Mouse (Mus musculus) kidney, postnatal 36 days (tissue): ENCODE data around the gene Gm27179.
"Not testable (repeated sequence)": the region's sequence is repeated elsewhere in the genome, so short reads cannot be mapped to it uniquely, and the experiment has no call there.

Source experiments
- DNase-seq, 2 experiments: peaks; one replicate each; pipeline ENCODE4 v3.0.0; 2021 to 2022; ENCODE audit warnings: mixed read lengths in 2 of 2

Gene Gm27179

DNA sequence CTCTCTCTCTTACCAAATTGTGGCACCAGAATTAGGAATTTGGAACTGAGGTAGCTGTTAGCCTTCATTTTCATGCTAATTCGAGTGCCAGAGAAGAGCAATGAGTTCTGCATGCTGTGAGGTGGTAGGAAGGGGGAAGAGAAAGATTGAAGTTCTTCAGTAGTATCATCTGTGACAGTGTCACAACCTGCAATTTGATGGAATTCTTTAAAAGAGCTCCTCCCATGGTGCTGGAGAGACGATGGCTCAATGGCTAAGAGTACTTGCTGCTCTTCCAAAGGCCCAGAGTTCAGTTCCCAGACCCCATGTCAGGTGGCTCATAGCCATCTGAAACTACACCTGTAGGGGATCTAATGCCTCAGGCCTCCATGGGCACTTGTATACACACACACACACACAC lies at the start of gene Gm27179:
Gene Gm27179, minus strand, starts transcription at position 101 of the 400 bp plus-strand sequence.
- DNase-seq: not testable (repeated sequence)

DNA sequence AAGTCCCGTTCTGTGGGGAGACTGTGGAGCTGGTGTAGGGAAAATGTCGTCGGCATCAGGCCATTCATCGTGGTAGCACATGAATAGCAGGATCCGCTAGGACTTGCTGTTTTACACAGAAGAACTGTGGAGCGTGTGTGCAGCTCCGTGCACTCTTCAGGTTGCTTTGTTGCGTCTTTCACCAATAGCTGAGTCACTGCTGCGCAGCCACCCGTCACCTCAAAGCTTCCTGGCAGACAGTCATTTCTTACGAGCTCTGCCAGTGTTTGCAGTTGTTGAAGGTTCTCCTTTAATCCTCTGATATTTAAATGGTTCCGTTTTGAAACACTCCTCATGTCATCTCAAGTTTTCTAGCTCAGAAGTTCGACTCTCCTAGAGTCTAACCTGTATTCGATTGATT lies 45.2 kb upstream of the Gm27179 start:
- DNase-seq: not testable (repeated sequence)

DNA sequence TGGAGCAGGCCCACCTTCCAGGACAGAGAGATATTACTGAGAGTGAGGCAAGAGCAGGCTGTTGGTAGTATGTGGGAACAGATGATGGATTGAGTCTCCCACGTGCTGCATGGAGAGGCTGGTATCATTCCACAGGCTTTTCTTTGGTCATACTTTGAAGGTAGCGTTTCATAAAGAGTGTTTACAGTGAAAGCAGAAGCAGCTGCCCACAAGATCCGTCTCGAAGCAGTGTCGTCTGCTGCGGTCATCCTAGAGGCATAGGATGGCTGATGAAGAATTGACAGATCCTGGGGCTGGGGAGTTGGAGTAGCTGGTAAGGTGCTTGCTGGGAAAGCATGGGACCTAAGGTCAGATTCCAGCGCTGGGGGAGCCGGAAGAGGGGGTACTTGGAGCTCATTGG lies 44.5 kb upstream of the Gm27179 start:
- not testable (repeated sequence) for DNase-seq

DNA sequence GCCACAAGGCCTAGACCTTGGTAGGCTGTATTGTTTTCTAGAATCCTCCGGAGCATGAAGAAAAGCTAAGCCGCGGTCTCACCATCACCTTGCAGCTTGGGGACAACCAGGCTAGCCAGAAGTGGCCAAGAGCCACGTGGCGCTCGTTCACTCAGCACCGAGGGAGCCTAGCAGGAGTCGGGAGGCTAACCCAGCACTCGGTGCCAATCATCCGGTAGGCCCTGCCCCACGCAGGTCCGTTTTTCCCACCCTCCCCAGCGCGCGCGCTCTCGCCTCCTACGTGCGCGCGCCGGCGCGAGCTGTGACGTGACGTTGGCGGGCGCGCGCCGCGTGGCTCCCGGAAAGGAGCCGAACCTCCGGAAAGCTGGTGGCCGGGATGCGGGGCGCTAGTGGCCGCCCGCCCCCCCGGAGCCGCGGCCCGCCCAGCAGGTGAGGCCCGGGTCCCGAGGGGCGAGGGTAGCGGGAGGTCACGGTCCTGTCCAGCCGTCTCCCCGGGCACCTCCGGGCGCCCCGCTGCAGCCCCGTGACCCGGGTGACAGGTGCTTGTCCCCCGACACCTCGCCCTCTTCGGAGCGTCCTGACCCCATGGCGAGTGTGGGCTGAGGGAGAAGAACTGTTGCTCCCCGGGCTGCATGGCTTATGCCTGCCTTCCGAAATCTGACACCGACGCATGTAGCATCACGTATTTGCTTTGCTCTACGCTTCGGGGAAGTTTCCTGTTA lies 42.9 kb upstream of the Gm27179 start, which contains the start of gene Entpd4b:
Gene Entpd4b, plus strand, starts transcription at position 315 of the 722 bp plus-strand sequence.
- DNase-seq: not testable (repeated sequence)

DNA sequence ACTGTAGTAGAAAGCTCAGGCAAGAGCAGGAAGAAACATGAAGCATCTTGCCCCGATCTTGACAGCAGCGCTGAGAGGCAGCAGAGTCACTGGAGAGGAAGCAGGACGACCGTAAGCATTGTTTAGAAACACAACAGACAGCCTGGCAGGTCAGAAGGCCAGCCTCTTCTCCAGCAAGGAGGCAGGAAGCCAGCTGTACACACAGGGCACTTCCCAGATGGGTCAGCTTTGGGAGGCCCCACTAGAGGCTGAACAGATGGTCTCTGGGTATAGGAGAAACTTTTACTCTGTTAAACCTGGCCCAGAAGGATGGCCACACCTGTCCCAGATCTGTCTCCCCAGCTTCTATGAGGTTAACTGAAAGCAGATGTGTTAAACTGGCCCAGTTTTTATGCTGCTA lies 35.0 kb upstream of the Gm27179 start:
- DNase-seq: not testable (repeated sequence)

DNA sequence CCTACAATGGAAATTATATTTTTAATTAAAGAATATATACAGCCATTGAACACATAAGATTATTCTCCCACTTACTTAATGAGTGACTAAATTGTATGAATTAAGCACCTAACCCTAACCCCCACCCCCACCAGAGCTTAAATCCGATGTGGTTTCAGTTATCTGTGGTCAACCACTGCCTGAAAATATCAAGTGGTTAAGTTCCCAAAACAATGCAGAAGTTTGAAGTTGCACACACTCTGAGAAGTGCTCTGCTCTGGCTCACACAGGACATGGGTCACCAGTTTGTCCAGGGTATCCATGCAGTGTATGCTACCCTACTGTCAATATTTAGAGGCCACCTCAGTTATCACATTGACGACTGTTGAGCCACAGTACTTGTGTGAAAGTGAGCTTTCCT lies 32.7 kb upstream of the Gm27179 start:
- not testable (repeated sequence) for DNase-seq

DNA sequence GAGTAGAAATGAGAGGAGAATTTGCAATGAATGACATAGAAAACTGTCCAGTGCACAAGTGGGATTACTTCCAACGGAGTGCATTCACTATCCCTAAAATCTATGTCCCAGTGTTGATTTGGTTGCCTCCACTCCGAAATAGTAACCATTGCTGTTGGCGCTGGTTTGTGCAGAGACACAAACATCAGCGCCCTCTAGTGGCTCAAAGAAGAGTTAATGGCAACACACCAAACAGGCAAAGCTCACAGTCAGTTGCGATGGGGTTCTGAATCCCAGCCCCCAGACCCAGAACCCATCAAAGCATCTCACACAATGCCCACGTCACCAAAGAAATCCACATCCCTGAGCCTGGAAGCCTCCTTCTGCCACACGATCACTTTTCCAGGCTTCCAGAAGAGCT lies 31.7 kb upstream of the Gm27179 start:
- not testable (repeated sequence) for DNase-seq

DNA sequence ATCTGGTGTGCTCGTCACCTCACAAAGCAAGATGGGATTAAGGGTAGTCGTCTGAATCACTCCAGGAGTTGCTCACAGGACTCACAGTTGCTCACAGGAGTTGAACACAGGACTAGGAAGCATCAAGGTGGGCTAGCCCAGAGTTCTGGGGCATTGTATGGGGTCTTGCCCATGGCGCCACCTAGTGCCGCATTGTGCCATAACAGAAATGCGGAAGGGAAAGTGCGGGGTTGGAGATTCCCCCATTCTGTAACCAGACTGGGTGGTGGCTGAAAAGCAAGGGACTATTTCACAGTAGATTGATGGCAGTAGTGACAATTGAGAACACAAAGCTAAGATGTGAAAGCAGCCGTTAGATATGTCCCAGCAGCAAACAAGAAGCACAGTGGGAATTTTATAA lies 30.3 kb upstream of the Gm27179 start:
- not testable (repeated sequence) for DNase-seq

DNA sequence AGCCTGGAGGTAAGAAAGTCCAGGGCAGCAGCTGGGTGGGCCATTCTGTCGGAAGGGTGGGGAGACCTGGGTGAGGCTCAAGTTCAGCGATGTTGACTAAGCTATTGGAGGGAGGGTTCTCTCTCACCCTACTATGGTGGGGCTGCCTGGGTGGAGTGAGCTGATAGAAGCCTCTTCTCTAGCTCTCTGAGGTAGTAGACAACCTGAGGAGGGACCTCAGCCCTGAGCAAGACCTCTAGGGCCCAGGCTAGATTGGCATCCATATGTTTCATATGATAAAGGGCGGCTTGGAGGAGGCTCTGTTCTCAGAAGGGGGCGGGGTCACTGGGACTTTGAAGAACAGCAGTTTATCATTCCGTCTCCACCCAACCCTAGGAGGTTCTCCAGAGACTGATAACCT lies 27.8 kb upstream of the Gm27179 start:
- not testable (repeated sequence) for DNase-seq

DNA sequence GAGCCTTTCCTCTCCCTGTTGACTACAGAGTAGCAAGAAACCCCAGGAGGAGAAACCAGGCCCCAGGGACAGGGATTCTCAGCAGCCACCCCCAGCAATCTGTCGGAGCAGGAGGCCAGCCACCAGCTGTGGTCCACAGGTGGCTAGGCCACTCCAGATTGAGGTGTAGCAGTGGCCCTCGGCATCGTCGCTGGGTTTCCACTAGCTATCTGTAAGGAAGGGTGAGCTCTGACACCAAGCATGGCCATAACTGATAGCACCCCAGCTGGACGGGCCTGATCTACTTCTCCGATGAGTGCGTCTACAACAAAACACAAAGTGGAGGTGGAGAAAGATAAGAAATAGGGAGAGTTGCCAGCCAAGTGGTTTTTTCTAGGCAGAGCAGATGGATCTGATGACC lies 24.2 kb upstream of the Gm27179 start:
- DNase-seq: not testable (repeated sequence)

DNA sequence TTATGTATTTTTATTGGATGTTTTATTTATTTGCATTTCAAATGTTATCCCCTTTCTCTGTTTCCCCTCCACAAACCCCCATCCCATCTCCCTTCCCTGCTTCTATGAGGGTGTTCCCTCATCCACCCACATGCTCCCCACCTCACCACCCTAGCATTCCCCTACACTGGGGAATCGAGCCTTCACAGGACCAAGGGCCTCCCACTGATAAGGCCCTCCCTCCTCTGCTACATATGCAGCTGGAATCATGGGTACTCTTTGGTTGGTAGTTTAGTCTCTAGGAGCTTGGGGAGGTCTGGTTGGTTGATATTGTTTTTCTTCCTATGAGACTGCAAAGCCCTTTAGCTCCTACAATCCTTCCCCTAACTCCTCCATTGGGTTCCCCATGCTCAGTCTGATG lies 13.9 kb upstream of the Gm27179 start:
- not testable (repeated sequence) for DNase-seq

DNA sequence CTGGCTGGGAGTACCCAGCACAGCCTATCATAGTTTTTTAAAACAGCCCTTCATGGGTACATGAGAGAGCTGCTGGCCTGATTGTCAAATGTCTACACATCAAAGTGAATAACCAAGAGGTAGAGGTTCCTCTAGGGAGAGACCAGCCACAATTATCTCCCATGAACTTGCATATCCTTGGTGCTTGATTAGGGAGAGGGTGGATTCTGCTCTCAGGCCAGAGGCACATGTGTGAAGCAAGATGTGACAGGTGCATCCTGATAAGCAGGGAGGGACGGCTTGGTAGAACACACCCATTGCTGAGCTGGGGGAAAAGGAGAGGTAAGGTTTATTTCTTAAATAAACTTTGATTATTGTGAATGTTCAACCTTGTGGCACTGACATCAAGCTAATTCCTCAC lies 10.7 kb upstream of the Gm27179 start:
- not testable (repeated sequence) for DNase-seq

DNA sequence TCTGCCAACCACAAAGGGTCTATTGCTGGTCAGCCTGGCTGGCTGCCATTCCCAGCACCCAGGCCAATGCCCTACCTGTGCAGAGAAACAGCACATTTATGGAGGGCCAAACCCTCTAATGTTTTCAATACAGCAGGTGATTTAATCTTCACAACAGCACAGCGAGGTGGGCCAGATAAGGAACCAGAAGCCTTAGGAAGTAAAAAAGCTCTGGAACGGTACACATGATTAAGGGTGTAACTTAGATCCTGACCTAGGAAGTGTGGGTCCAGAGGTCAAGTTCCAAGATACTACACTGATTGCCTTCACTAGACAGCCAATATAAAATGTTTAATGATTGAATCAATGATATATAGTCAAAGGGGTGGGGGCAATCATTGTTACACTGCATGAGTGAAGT lies 8.5 kb upstream of the Gm27179 start:
- DNase-seq: not testable (repeated sequence)

DNA sequence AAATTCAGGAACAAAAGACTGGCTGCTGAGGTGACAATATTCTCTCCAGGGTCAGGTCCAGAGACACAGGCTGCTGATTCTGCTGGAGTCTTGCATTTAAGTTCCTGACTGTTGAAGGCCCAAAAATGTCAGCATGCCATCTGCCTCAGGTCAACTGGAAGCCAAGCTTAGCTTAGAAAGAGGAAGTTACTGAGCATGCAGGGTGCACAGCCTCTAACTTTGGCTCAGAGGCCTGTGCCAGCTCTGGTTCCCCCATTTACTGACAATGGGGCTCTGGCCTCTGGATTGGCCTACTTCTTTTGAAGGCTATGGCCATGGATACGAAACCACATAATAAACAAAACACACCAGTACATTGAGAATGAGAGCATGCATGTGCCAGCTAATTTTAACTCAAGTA lies 5.3 kb downstream of the Gm27179 start:
- DNase-seq: not testable (repeated sequence)

DNA sequence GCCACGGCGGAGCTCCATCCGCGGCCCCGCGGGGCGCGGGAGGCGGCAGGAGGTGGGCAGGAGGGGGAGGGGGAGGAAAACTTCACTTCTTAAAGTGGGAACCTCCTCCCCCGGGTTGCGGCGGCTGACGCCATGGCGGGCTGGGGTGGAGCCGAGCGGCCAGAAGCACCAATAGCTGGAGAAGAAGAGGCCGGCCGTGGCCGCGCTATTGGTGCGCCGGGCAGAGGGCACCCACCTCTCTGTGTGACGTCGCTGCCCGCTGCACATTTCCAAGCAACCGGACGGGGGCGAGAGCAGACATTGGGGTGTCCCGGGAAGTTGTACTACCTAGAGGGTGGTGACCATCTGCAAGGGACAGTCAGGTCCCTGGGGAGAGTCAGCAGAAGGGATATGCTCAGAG lies 9.2 kb downstream of the Gm27179 start, which contains the start of gene Gm16867:
Gene Gm16867, minus strand, starts transcription at position 189 of the 400 bp plus-strand sequence.
- DNase-seq: not testable (repeated sequence)

DNA sequence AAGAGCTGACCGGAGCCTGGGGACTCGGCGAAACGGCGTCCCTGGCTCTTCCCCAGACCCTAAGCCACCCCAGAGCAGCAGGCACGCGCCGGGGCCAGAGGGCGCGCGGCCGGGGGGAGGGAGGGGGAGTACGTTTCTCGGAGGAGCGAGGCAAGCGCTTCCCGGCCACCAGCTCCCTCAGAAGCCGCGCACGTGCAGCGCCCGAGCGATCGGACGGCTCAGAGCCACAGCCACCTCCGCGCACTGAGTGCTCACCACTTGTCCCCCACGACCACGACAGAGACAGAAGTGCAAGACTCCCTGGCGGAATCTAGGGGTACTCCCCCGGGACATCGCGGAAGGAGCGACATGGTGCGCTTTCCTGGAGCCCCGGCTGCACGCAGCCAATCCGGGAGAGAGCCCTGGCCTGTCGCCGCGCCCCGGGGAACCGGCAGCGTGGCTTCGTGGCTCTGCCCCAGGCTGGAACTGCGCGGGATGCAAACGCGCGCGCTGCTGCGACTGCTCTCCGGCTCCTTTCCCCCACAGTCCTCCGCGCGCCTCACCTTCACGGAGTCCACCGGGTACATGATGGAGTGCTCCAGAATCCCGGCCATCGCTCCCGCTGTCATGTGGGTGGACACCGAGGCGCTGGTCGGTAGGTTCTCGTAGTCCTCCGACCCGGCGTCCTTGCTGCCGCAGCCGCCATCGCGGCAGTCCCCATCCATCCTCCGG lies 9.8 kb downstream of the Gm27179 start:
- not testable (repeated sequence) for DNase-seq

DNA sequence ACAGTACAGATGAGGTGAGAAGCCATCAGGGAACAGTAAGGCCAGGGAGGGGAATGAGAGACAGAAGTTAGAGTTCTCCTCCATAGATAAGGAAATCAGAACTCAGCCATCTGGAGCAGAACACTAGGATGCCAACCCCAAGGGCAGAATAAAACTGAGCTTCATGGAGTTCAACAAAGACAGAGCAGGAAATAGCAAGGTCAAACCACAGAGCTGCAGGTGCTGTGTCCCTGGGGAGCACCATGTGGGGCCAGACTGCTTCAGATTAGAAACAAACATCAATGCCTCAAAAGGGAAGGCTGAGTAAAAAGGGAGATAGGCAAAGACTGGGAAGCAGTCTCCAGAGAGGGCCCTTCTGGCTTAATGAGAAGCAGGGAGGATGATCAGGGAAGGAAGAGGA lies 16.1 kb downstream of the Gm27179 start:
- DNase-seq: not testable (repeated sequence)

DNA sequence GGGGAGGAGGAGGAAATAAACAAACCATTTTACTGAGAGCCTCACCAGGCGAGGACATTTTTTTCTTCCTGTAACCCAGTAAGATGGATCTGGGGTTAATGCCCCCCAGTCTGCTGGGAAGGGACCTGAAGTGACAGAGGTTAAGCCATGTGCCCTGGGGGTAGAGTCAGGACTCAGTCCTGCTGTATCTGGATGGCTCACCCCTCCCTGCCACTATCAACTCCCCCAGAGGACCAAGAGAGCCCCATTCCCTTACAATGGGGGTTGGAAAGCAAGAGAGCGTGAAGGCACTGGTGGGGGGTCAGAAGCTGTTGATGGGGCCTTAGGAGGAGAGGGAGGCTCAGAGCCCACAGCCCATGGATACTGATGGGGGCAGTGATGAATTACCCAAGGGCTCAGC lies 17.4 kb downstream of the Gm27179 start:
- DNase-seq: not testable (repeated sequence)

DNA sequence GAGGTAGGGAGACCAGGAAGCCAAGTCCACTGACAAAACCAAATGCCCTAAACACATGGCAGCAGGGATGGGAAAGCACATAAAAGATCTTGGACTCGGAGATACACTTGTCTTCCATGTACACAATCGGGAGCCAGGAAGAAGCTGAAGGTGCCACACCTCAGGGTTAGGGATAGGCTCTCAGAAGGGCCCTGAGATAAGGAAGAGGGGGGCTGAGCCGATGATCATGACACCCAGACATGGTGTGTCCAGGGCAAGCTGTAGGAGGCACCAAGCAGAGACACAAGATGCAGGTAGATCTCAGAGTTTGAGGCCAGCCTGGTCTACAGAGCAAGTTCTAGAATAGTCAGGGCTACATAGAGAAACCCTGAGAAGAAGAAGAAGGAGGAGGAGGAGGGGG lies 17.8 kb downstream of the Gm27179 start:
- DNase-seq: not testable (repeated sequence)

DNA sequence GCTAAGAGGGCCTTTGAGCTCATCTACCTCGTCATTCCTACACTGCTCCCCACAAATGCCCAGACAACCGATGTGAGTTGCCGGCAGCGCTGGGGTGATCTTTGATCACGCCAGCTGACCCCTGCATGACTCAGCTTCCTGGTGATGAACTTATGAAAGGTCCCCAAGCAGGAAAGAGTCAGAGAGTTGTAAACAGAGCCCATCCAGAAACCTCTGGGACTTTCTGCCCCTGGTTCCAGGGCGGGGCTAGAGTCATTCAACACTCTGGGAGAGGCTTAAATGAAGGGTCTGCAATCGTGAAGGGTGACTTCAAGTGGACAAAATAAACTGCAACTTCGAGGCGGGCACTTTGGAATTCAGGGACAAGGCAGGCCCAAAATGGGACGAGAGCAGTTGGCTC lies 24.3 kb downstream of the Gm27179 start:
- DNase-seq: not testable (repeated sequence)

DNA sequence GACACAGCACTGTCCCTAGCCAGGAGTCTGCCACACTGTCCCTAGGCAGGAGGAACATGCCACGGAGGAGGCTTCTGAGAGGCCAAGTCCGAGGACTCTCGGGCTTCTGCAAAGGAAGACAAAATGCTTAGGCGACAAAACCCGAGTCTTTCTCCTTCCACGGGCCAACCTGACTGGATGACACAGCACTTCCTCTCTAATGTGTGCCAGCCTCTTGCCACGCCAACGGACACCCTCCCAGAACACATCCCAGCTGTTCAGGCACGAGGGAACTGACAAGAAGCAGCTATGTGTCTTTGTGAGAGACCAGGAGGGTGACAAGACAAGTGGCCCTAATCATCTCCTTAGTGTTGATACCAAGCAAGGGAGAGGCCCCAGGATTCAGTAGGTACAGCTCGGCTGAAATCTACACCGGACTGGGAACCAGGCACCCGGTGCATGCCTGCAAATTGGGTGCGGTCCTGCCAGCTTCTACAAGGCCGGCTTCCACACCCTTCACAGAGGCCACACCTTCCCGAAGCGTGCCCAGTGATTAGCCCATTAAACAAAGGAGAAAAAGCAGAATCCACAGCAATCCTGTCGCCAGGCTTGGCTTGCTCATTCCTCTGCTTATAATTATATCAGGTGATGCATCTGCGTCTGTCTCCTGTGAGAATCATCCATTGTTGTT lies 26.7 kb downstream of the Gm27179 start:
- not testable (repeated sequence) for DNase-seq

DNA sequence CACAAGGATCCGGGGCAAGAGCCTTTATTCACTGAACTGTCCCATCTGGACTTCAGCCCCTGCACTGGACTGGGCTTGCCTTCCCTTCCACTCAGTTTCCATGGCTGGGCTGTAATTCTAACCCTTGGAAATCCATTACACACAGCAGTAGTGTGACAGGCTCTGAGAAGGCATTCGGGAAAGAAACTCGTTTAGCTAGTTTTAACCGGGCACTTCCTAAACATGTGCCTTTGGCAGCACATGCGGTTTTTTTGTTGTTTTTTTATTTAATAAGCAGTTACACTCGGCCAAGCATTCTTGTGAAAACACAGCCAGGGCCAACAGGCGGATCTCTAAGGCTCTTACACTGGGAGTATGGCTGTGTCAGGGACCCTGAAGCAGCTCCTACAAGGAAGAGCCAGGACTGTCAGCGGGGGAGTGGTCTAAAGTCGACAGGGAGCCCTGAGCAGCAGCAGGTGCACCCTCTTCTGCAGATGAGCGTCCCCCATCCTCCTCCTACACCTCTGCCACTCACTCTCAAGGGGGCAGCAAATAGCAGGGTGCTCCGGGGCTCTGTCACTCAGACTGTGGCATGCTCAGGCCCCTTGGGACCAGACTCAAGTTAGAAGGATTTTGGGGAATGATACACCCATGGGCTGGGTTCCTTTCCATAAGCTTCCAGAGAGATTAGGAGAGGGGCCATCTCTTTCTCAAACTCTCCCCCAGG lies 38.3 kb downstream of the Gm27179 start:
- DNase-seq: not testable (repeated sequence)

DNA sequence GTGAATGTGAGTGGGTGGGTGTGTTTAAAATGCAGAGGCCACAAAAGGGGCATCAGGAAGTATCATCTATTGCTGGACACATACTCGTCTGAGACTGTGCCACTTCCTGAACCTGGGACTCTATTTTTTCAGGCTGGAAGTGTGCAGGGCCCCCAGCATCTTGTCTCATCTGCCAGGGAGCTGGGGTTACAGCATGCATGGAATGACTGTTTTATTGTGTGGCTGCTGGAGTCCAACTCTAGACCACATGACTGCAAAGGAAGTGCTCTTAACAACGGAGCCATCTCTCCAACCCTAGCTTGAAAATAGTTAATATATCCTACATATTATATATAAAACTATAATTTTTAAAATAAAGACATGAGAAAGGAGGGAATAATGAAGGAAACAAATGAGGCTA lies 39.0 kb downstream of the Gm27179 start:
- DNase-seq: not testable (repeated sequence)
